Mouse (Mus musculus) liver, adult 2 months (tissue): Measurements from ENCODE around the gene Cacna1s. TPM values are rescaled to one million over a fixed set of nuclear protein-coding genes. Genes with fewer than 3 reads are reported as not detected.

ENCODE experiments used
- DNase-seq: peaks from one replicate; pipeline ENCODE4 v3.0.0-alpha.2; 2011; ENCODE audit warnings: low read depth, low spot score; ENCODE audit errors: extremely low read depth
- H3K27ac ChIP-seq: fragments of 200-500 bp; replicated peaks from 2 replicates; pipeline ENCODE4 v1.5.1; 2012; ENCODE audit warnings: low read depth, mild to moderate bottlenecking, control low read depth, inconsistent platforms, low read length; ENCODE audit not compliant: insufficient read depth
- H3K27me3 ChIP-seq: fragments of 200-500 bp; 2 replicates; pipeline ENCODE4 v1.6.1; 2012; ENCODE audit warnings: mild to moderate bottlenecking, moderate library complexity, low read length, inconsistent platforms; ENCODE audit not compliant: control insufficient read depth, insufficient read depth
- H3K36me3 ChIP-seq: fragments of 200-500 bp; 2 replicates; pipeline ENCODE4 v1.6.1; 2012; ENCODE audit warnings: low read length, inconsistent platforms; ENCODE audit not compliant: control insufficient read depth, insufficient read depth
- H3K4me1 ChIP-seq: fragments of 200-500 bp; 2 replicates; pipeline ENCODE4 v1.6.1; 2011; ENCODE audit warnings: low read length; ENCODE audit not compliant: control insufficient read depth, insufficient read depth
- H3K4me3 ChIP-seq: fragments of 200-500 bp; 2 replicates; pipeline ENCODE4 v1.5.1; 2011; ENCODE audit warnings: low read depth, mild to moderate bottlenecking, control low read depth, low read length, moderate library complexity; ENCODE audit not compliant: insufficient read depth
- H3K79me2 ChIP-seq: fragments of 200-500 bp; 2 replicates; pipeline ENCODE4 v1.6.1; 2012; ENCODE audit warnings: inconsistent platforms, mild to moderate bottlenecking, low read length, moderate library complexity; ENCODE audit not compliant: control insufficient read depth, insufficient read depth
- H3K9ac ChIP-seq: fragments of 200-500 bp; 2 replicates; pipeline ENCODE4 v1.6.1; 2012; ENCODE audit warnings: low read depth, mild to moderate bottlenecking, control low read depth, inconsistent platforms, low read length
- CTCF ChIP-seq: fragments of 200-500 bp; IDR thresholded peaks from 2 replicates; pipeline ENCODE4 v1.5.1; 2011; ENCODE audit warnings: low read depth, low read length, control low read depth
- POLR2A ChIP-seq: fragments of 200-500 bp; IDR thresholded peaks from 2 replicates; pipeline ENCODE4 v1.6.1; 2011; ENCODE audit warnings: low read length, control low read depth; ENCODE audit not compliant: insufficient read depth; ENCODE audit errors: extremely low read depth
- WGBS: fragments of 180-500 bp; shearing (Covaris S2); methylation state at CpG from one replicate; pipeline ENCODE4 v1.1.7; 2018; 5-methylcytosine and 5-hydroxymethylcytosine counted together
- polyA plus RNA-seq: library from polyadenylated mRNA; depleted of rRNA; stranded (reverse); fragments of >200 nt; gene quantifications from 2 replicates; pipeline ENCODE4 v1.2.3, GENCODE M21; 2012
- total RNA-seq: library from RNA; depleted of rRNA; stranded (reverse); fragments of >200 nt; gene quantifications from 2 replicates; pipeline ENCODE4 v1.2.3, GENCODE M21; 2014

Cacna1s gene
- total and polyA plus RNA-seq, 2 experiments, result 0.65 TPM; not detected in 1

DNA sequence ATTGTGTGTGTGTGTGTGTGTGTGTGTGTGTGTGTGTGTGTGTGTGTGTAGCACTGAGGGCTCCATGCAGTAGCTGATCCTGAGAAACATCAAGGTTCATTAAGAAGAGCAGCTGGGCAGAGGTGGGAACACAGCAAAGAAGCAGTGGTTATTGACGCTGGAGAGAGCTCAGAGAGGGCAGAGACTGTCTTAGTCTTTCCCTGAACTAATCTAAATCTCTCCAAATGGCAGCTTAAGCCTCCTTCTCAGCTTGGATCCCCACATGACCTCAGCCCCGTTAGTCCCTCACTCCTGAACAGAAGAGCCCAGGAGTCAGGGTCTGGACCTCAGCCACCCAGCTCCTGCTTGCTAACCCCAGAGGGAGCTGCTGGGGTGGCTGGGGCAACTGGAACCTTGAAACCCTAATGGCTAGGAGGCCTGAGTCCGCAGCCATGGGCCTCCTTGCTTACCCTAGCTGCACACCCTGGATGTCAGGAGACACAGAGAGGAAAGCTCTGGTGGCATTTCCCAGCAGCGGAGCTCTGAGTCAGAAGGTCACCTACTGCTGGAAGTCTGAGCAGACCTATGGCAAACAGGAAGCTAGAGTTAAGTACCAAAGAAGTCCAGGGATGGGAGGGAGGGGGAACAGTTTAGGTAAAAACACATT, 76.5 kb downstream of the Cacna1s start:
- TF ChIP-seq CTCF (no peak), POLR2A (no peak)
- 76% methylated on average over 4 of the region's 4 CpGs for WGBS
- 0 out of 2 replicates have a peak, but pooled peaks cover 3% of the 10 kb centered on the region for H3K4me1 ChIP-seq
- H3K27me3 ChIP-seq, result peaks cover 4% of the 10 kb centered on the region
- no peaks in the 10 kb centered on the region for H3K79me2 ChIP-seq
- H3K9ac ChIP-seq, result no peak overlapping the region
- no peaks in the 10 kb centered on the region for H3K36me3 ChIP-seq
- no peak overlapping the region for H3K27ac ChIP-seq
- no peak overlapping the region for H3K4me3 ChIP-seq
- DNase-seq, result no peak

DNA sequence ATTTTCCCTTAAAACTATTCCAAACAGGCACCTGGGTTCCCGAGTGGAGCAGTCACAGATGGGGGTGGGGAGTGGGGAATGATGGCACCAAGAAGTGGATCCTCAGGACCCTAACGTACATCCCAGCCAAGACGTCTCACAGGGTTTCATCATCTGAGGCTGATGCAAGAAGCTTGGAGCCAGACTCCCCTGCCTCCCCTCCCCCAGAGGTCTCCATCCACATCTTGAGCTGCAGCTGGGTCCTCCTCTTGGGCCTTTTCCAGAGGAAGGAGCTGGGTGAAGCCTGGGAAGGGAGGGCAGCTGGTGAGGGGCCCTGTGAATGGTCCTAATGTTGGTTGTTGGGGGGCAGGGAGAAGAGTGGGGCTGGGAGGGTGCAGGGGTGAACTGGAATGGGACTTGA, 77.6 kb downstream of the Cacna1s start:
- H3K9ac ChIP-seq, result no peak overlapping the region
- WGBS, result 89% methylated on average over 3 of the region's 3 CpGs
- H3K4me1 ChIP-seq, result 0 out of 2 replicates have a peak, but pooled peaks cover 3% of the 10 kb centered on the region
- H3K27ac ChIP-seq, result no peak overlapping the region
- no peak for DNase-seq
- no peaks in the 10 kb centered on the region for H3K79me2 ChIP-seq
- no peak overlapping the region for H3K4me3 ChIP-seq
- no peaks in the 10 kb centered on the region for H3K36me3 ChIP-seq
- no peak for TF ChIP-seq POLR2A
- H3K27me3 ChIP-seq, result peaks cover 4% of the 10 kb centered on the region

DNA sequence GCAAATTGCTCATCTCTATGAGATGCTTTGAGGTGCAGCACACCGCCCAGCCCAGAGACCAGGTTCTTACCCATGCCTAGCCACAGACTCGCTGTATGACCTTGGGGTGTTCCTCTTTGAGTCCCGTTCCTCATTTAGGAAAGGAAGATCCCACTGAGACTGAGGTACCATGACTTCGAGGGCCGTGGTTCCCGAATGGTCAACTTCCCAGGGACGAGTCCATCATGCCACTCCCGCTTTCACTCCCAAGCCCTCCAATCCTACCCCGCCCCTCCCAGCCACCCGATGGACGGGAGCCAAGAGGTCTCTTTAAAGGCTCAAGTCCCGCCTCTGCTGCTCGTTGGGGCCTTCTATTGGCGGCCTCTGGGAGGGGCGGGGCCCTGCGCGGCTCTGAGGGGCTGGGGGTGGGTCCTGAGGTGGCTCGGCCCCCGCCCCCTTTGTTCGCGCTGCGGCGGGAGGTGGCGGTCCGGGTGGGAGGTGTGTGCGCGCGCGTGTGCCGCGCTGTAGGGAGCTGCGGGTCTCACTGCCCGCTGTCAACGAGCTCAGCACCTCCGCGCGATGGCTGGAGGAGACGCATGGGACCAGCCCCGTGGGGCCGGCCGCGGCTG, 78.5 kb downstream of the Cacna1s start, which contains the start of gene Kif21b:
Gene Kif21b, plus strand, starts transcription at position 439 of the 608 bp plus-strand sequence.
- 4% methylated on average over 42 of the region's 42 CpGs for WGBS
- H3K4me1 ChIP-seq, result 0 out of 2 replicates have a peak, but pooled peaks cover 3% of the 10 kb centered on the region
- peaks cover 4% of the 10 kb centered on the region for H3K27me3 ChIP-seq
- peak within 1 kb of the TSS; percentile 76 for H3K4me3 ChIP-seq
- DNase-seq, result peak; percentile 43
- no peaks in the 10 kb centered on the region for H3K36me3 ChIP-seq
- H3K9ac ChIP-seq, result peak within 1 kb of the TSS; percentile 86
- no peaks in the 10 kb centered on the region for H3K79me2 ChIP-seq
- no peak for TF ChIP-seq POLR2A
- TF ChIP-seq CTCF, result no peak
- H3K27ac ChIP-seq, result 0 out of 2 replicates have a peak within 1 kb of the TSS, but pooled peaks have one; percentile 20

DNA sequence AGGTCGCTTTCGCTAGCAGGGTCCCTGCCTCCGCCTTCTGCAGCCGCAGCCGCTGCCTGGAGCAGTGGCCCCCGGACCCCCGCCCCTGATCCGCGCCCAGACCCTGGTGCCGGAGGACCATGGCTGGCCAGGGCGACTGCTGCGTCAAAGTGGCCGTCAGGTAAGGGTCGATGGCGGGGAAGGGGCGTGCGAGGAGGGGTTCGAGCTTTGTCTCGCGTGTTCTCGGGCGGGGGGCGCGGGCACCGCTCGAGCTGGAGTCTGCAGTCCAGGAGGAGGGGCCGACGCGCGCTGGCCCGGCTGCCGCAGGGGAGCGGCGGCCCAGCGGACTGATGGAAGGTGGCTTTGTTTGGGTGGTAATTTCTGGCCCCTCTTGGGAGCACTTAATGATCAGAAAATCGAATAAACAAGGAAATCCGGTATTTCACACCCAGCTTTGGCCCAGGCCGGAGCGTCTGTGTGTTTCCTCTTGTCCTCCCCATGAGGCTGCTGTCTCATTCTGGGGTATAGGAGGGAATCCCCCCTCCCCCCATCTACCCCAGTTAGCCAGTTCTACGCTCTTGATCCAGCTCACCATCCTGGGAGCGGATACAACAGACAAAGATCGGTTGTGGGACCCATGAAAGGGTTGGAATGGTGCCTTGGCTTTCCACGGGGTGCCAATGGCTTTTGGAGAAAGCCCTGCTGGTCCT, 79.2 kb downstream of the Cacna1s start:
- Histone ChIP-seq H3K4me1 (peaks cover 4% of the 10 kb centered on the region; the same call in 1 of the 2 replicates), H3K27ac (0 out of 2 replicates have a peak overlapping the region, but pooled peaks have one; percentile 20), H3K36me3 (no peaks in the 10 kb centered on the region), H3K79me2 (no peaks in the 10 kb centered on the region), H3K9ac (peak overlapping the region; percentile 86), H3K27me3 (peaks cover 4% of the 10 kb centered on the region), H3K4me3 (peak overlapping the region; percentile 76)
- TF ChIP-seq CTCF (no peak), POLR2A (no peak)
- DNase-seq, result no peak
- WGBS, result 7% methylated on average over 43 of the region's 43 CpGs

DNA sequence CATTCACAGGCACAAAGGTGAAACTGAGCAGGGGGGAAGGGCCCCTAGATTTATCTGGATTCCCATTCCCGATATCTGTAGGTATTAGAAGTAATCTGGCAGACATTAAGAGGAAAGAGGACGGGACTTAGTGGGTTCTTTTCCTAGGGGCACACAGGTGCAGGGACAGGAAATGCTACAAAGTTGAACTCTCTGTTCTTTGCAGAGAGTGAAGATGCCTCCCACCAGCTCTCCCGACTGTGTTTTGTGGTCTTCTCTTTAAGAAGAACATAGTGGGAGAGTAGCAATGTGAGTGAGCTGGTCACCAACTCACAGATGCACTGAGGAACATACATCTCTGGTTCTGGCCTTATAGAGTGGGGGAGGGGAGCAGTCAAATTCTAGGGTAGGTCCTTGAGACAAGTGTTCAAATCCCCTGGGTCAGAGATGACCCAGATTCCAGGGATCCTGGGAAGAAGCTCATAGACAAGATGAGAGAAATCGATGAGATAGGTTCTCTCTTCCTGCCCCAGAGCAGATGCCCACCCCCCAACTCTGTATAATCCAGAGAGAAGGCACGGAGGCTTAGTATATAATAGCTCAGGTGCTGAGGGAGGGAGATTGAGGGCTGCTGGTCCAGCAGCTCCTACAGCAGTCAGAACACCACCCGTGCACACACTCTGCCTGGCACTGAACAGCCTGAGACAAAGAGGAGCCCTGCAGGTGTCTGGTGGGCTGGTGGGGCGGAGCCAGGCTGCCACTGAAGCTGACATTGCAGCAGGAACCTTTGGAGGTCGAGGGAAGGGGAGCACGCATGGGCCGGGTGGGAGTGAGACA, 80.0 kb downstream of the Cacna1s start:
- Histone ChIP-seq H3K9ac (no peak overlapping the region; the same call in 1 of the 2 replicates), H3K4me3 (peak overlapping the region; percentile 76), H3K27me3 (peaks cover 4% of the 10 kb centered on the region), H3K27ac (no peak overlapping the region), H3K4me1 (peaks cover 10% of the 10 kb centered on the region; the same call in 1 of the 2 replicates), H3K79me2 (no peaks in the 10 kb centered on the region), H3K36me3 (no peaks in the 10 kb centered on the region)
- no peak for DNase-seq
- 69% methylated on average over 10 of the region's 10 CpGs for WGBS
- TF ChIP-seq POLR2A (no peak), CTCF (no peak)
